Mouse (Mus musculus) ES-E14 (cell line): ENCODE measurements around the gene Isy1. TPM values are rescaled to one million over a fixed set of nuclear protein-coding genes. Genes with fewer than 3 reads are reported as not detected.
"Not testable (repeated sequence)": the region's sequence is repeated elsewhere in the genome, so short reads cannot be mapped to it uniquely, and the experiment has no call there.

Experiments
- DNase-seq: peaks from one replicate; pipeline ENCODE4 v3.0.0-alpha.2; 2013; ENCODE audit warnings: low read depth, low spot score
- H3K27ac ChIP-seq: 2 replicates; pipeline ENCODE4 v1.5.1; 2012; ENCODE audit warnings: low read depth, mild to moderate bottlenecking, low read length, moderate library complexity, mixed read lengths; ENCODE audit not compliant: poor library complexity, insufficient read depth, severe bottlenecking
- H3K36me3 ChIP-seq: 2 replicates; pipeline ENCODE4 v1.6.1; 2012; ENCODE audit warnings: mild to moderate bottlenecking, low read length, moderate library complexity, mixed read lengths; ENCODE audit not compliant: control insufficient read depth, poor library complexity, insufficient read depth, severe bottlenecking
- H3K4me1 ChIP-seq, 2 experiments: fragments of 150-350 bp in 1 of 2; sonication (generic) in 1 of 2; 2 replicates each; pipeline ENCODE4 v1.6.1; 2012; ENCODE audit warnings: low read length in 2 of 2, mild to moderate bottlenecking in 1 of 2, mixed read lengths in 1 of 2; ENCODE audit not compliant: control insufficient read depth in 2 of 2, insufficient read depth in 2 of 2, poor library complexity in 1 of 2
- H3K4me3 ChIP-seq, 2 experiments: fragments of 150-350 bp in 1 of 2; sonication (generic) in 1 of 2; 2 replicates each; pipeline ENCODE4 v1.5.1; 2012; ENCODE audit warnings: low read length in 2 of 2, low read depth in 1 of 2, mild to moderate bottlenecking in 1 of 2, mixed read lengths in 1 of 2; ENCODE audit not compliant: insufficient read depth in 1 of 2, poor library complexity in 1 of 2, severe bottlenecking in 1 of 2
- H3K9ac ChIP-seq: 2 replicates; pipeline ENCODE4 v1.6.1; 2012; ENCODE audit warnings: low read depth, mild to moderate bottlenecking, low read length, mixed read lengths; ENCODE audit not compliant: poor library complexity, insufficient read depth, severe bottlenecking
- H3K9me3 ChIP-seq: fragments of 150-350 bp; sonication (generic); 2 replicates; pipeline ENCODE4 v1.6.1; 2012; ENCODE audit warnings: low read depth, mild to moderate bottlenecking, low read length; ENCODE audit not compliant: control insufficient read depth, insufficient read depth
- CHD2 ChIP-seq: IDR thresholded peaks from 2 replicates; pipeline ENCODE4 v1.6.1; 2014; ENCODE audit warnings: mild to moderate bottlenecking, low read depth, low read length, inconsistent platforms
- ZNF384 ChIP-seq: IDR thresholded peaks from 2 replicates; pipeline ENCODE4 v1.6.1; 2012; ENCODE audit warnings: low read depth, low read length, inconsistent platforms
- in situ Hi-C, 2 experiments: fragments of 600-800 bp; cut with MboI; formaldehyde crosslinking; loops; one replicate each; pipeline ENCODE4 v1.15.1; 2025; ENCODE audit warnings: low sequenced_read_pairs in 2 of 2, inconsistent platforms in 1 of 2; ENCODE audit not compliant: unreplicated experiment in 2 of 2
- total RNA-seq: library from RNA; depleted of rRNA; stranded (reverse); fragments of 300-350 nt; gene quantifications from 2 replicates; pipeline ENCODE4 v1.2.3, GENCODE M21; 2012; rRNA removed

The Isy1 gene
- total RNA-seq, 1 experiment, result 48.8 TPM

- H3K36me3 ChIP-seq, result no peaks in the 10 kb centered on the region
- TF ChIP-seq CHD2 (no peak), ZNF384 (no peak)
- H3K4me3 ChIP-seq, result no peak overlapping the region
- no peak for DNase-seq
- no peak overlapping the region for H3K27ac ChIP-seq
- H3K9ac ChIP-seq, result no peak overlapping the region
- H3K4me1 ChIP-seq, result no peaks in the 10 kb centered on the region
- H3K9me3 ChIP-seq, result no peaks in the 10 kb centered on the region
- in situ Hi-C loops, result no loop called here
Observed at GRCm38 (mm10) chr6:87770626-87771025, 68.0 kb downstream of the Isy1 start.

- DNase-seq, H3K4me3 ChIP-seq, H3K9me3 ChIP-seq, H3K27ac ChIP-seq, H3K9ac ChIP-seq, H3K4me1 ChIP-seq, in situ Hi-C loops, H3K36me3 ChIP-seq: not testable (repeated sequence)
Observed at GRCm38 (mm10) chr6:87764296-87764695, 74.3 kb downstream of the Isy1 start.

Other genes starting within 250 kb of the Isy1 start
- 0.36 and 0.58 TPM in 2 replicates for gene Prokr1, start 248.1 kb downstream of the Isy1 start, total RNA-seq
- gene Aplf, start 166.6 kb downstream of the Isy1 start, total RNA-seq, result 9.1 and 10.4 TPM in 2 replicates
- not detected in 2 replicates for gene Efcc1, start 107.9 kb downstream of the Isy1 start, total RNA-seq
- gene Gp9, start 60.7 kb downstream of the Isy1 start, total RNA-seq, result not detected in 2 replicates
- 1.6 and 2.0 TPM in 2 replicates for gene Rab43, start 26.6 kb downstream of the Isy1 start, total RNA-seq
- 2.6 and 5.7 TPM in 2 replicates for gene Gm45140, start 3.0 kb downstream of the Isy1 start, total RNA-seq
- gene Cnbp, start 12.3 kb upstream of the Isy1 start, total RNA-seq, result 400 and 562 TPM in 2 replicates
- gene Copg1, start 49.0 kb upstream of the Isy1 start, total RNA-seq, result 103 and 107 TPM in 2 replicates
- 61.2 and 125 TPM in 2 replicates for gene Hmces, start 75.1 kb upstream of the Isy1 start, total RNA-seq
- gene H1fx, start 142.8 kb upstream of the Isy1 start, total RNA-seq, result 13.6 and 14.0 TPM in 2 replicates
- gene Rab7, start 206.5 kb upstream of the Isy1 start, total RNA-seq, result 31.2 and 56.2 TPM in 2 replicates
- 376 and 602 TPM in 2 replicates for gene Rpn1, start 245.7 kb upstream of the Isy1 start, total RNA-seq